Mouse (Mus musculus) spleen, embryonic (tissue): ENCODE measurements around the gene Vmn2r33.
"Not testable (repeated sequence)": the region's sequence is repeated elsewhere in the genome, so short reads cannot be mapped to it uniquely, and the experiment has no call there.

Source experiments
- CTCF ChIA-PET: fragments of 350-600 bp; sonication (Branson Sonifier 250); formaldehyde crosslinking; loops from one replicate; lab custom pipeline; 2022; lab: Charles Lee

The Vmn2r33 gene

DNA sequence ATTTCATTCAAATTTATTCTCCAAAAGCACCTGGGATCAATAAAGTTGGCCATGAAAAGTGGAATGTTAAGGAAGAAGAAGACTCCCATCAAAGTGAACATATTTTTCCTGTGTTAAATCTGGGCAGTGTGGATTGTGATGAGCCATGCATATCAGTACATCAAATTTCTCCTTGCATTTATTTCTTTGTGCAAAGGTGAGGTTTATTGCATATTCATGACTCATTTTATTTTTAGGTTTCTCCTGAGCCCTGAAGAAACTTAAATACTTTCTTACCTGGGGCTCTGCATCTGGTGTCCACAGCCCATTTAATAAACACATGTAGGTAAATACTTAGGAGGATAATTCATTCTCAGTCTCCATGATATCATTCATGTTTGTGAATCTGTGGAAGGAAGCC is at the start of gene Vmn2r33:
Vmn2r33 (minus strand) TSS at position 101 of the 400 bp plus-strand sequence.
- CTCF ChIA-PET, result not testable (repeated sequence)
